Mouse (Mus musculus) lung, adult 2 months (tissue): ENCODE results near the gene Podnl1.

Experiments used
- CTCF ChIP-seq: fragments of 200-500 bp; IDR thresholded peaks from 2 replicates; pipeline ENCODE4 v1.5.1; 2011; ENCODE audit warnings: mild to moderate bottlenecking, low read length, control low read depth; ENCODE audit not compliant: insufficient read depth
- POLR2A ChIP-seq: fragments of 200-500 bp; IDR thresholded peaks from 2 replicates; pipeline ENCODE4 v1.6.1; 2011; ENCODE audit warnings: low read depth, mild to moderate bottlenecking, control low read depth, low read length, borderline replicate concordance; ENCODE audit errors: extremely low read depth

- TF ChIP-seq CTCF (no peak), POLR2A (no peak)
Observed at GRCm38 (mm10) chr8:84103601-84104000, 22.2 kb upstream of the Podnl1 start.
